Mouse (Mus musculus) midbrain, embryonic 12.5 days (tissue): Measurements from ENCODE around the gene Pkd2. TPM values are rescaled to one million over a fixed set of nuclear protein-coding genes. Genes with fewer than 3 reads are reported as not detected.
"Not testable (repeated sequence)": the region's sequence is repeated elsewhere in the genome, so short reads cannot be mapped to it uniquely, and the experiment has no call there.

ENCODE experiments used
- ATAC-seq: fragments of 200-750 bp; cut with Nextera tagmentation; 2 replicates; pipeline ENCODE4 v1.8.0; 2017; ENCODE audit warnings: low read depth, moderate TSS enrichment, moderate library complexity; ENCODE audit not compliant: low FRiP score
- H3K27ac ChIP-seq: fragments of 300-500 bp; sonication (generic); replicated peaks from 2 replicates; pipeline ENCODE4 v1.5.1; 2016; ENCODE audit warnings: mild to moderate bottlenecking
- H3K27me3 ChIP-seq: fragments of 300-500 bp; sonication (generic); 2 replicates; pipeline ENCODE4 v1.6.1; 2016; ENCODE audit warnings: mild to moderate bottlenecking
- H3K36me3 ChIP-seq: fragments of 300-500 bp; sonication (generic); 2 replicates; pipeline ENCODE4 v1.6.1; 2016
- H3K4me1 ChIP-seq: fragments of 300-500 bp; sonication (generic); 2 replicates; pipeline ENCODE4 v1.6.1; 2016
- H3K4me2 ChIP-seq: fragments of 300-500 bp; sonication (generic); replicated peaks from 2 replicates; pipeline ENCODE4 v1.6.1; 2016; ENCODE audit warnings: mild to moderate bottlenecking, moderate library complexity
- H3K4me3 ChIP-seq: fragments of 300-500 bp; sonication (generic); 2 replicates; pipeline ENCODE4 v1.5.1; 2016; ENCODE audit warnings: mild to moderate bottlenecking
- H3K9ac ChIP-seq: fragments of 300-500 bp; sonication (generic); replicated peaks from 2 replicates; pipeline ENCODE4 v1.6.1; 2016; ENCODE audit warnings: mild to moderate bottlenecking, moderate library complexity
- H3K9me3 ChIP-seq: fragments of 300-500 bp; sonication (generic); 2 replicates; pipeline ENCODE4 v1.6.1; 2016; ENCODE audit warnings: mild to moderate bottlenecking
- WGBS: fragments of 180-500 bp; shearing (Covaris S2); methylation state at CpG from one replicate; pipeline ENCODE4 v1.1.7; 2016; 5-methylcytosine and 5-hydroxymethylcytosine counted together
- polyA plus RNA-seq: library from polyadenylated mRNA; unstranded; fragments of >200 nt; fragmentation: Nextera tagmentation; extraction: Ambion mirVana; gene quantifications from 2 replicates; pipeline ENCODE4 v1.2.1, GENCODE M21; 2016

Gene Pkd2
- polyA plus RNA-seq, 1 experiment from 2014 or later, result 14.1 TPM

DNA sequence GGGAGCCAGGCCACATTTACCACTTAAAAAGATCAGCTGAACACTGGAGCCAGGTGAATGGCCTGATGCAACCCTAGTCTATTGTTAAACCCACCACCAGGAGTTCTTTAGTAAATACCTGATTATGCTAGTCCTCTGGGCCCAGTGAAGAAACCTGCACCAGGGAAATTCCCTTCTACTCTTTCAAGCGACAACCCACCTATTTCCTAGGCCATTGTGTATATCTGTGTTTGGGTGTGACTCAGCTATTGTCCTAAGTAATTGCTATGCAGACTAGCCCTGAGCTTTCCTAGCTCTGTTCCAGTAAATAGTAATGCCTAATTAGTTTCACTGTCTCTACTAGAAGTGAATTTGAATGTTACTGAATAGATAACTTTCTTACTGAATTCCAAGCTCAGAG, 16.4 kb upstream of the Pkd2 start:
- Histone ChIP-seq H3K4me3 (no peak overlapping the region), H3K9me3 (no peaks in the 10 kb centered on the region), H3K9ac (no peak overlapping the region), H3K4me1 (no peaks in the 10 kb centered on the region), H3K4me2 (no peak overlapping the region), H3K27ac (no peak overlapping the region), H3K27me3 (no peaks in the 10 kb centered on the region), H3K36me3 (no peaks in the 10 kb centered on the region)
- WGBS, result 43% methylated on average over 1 of the region's 1 CpGs
- ATAC-seq, result no peak

DNA sequence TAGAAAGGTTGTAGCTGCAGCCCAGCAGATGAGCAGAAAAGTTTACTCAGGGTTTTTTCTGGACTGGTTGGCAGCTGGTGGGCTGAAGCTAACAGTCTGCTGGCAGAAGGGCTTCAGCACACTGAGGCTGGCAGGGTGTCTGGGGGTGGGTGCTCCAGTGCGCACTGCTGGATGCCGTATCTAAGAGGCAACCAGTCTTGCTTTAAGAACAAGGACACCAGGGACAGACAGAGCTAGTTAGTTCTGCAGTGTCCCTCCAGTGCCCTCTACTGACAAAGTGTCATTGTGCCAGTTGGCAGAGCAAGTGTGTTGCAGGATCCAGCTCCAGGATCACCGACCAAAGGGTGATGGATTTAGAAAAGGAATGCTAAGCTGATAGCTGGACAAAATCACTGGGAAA, 13.1 kb upstream of the Pkd2 start:
- Histone ChIP-seq H3K9me3 (no peaks in the 10 kb centered on the region), H3K36me3 (no peaks in the 10 kb centered on the region), H3K27me3 (no peaks in the 10 kb centered on the region), H3K4me1 (peaks cover 3% of the 10 kb centered on the region; the same call in 1 of the 2 replicates), H3K9ac (no peak overlapping the region), H3K27ac (no peak overlapping the region), H3K4me3 (no peak overlapping the region), H3K4me2 (no peak overlapping the region)
- WGBS, result 12% methylated on average over 3 of the region's 3 CpGs
- peak; percentile 58; the same call in 1 of the 2 replicates for ATAC-seq

DNA sequence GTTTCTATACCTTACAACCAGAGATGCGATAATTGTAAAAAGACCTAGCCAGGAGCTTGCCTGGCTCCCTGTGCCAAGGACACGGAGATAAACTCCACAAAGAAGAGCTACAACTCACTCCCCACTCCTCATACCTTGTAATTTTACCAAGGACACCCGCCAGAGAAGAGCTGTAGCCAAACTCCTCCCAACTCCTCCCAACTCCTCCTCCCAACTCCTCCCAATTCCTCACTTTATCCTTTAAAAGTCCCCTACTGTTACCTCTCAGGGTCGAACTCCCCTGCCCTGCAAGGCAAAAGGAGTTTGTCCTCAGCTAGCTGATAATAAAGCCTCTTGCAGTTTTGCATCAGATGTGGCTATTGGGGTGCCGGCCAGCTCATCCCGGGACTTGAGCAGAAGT, 10.9 kb upstream of the Pkd2 start:
- not testable (repeated sequence) for H3K4me3 ChIP-seq, H3K4me1 ChIP-seq, H3K9me3 ChIP-seq, H3K27me3 ChIP-seq, H3K9ac ChIP-seq, H3K4me2 ChIP-seq, H3K36me3 ChIP-seq, H3K27ac ChIP-seq, ATAC-seq
- 20% methylated on average over 6 of the region's 6 CpGs for WGBS

DNA sequence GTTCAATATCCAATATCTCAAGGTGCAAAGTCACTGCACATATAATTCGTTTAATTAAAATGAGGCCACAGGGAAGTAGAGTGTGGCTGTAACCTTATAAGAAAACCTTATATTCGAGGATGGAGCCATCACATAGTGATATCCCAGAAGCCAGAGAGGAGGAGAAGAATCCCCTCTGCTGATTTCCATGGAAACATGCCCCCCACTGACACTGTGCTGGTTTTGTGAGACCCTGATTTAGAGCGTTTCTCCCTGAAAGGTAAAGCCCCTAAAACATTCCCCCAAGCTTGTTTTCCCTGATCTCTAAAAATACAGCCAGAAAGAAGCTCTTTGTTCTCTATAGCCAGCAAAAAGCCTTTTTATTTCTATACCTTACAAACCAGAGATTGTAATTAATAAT, 9.8 kb upstream of the Pkd2 start:
- WGBS, result 32% methylated on average over 3 of the region's 3 CpGs
- no peak overlapping the region for H3K27ac ChIP-seq

DNA sequence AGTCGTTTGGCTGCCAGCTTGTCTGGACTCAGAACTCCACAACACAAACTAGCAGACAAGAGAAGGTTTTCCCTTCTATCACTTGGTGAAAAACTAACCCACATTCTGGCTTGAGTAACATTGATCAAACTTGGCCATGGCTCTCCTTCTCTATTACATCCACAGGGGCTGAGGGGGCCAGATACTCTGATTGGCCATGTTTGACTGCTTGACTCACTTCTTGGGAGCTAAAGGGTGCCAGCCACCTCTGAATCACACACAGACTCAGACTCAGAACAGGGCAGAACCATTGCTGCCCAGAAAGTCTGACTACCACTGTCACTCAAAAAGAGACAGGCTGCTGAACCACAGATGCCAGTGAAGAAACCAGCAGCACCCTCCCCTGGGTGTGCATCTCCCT, 6.2 kb upstream of the Pkd2 start:
- no peak overlapping the region for H3K4me3 ChIP-seq
- H3K9ac ChIP-seq, result no peak overlapping the region
- H3K27me3 ChIP-seq, result no peaks in the 10 kb centered on the region
- no peak for ATAC-seq
- no peak overlapping the region for H3K27ac ChIP-seq
- no peak overlapping the region for H3K4me2 ChIP-seq
- whole genome bisulfite sequencing, result 81% methylated on average over 1 of the region's 1 CpGs
- no peaks in the 10 kb centered on the region for H3K36me3 ChIP-seq
- no peaks in the 10 kb centered on the region for H3K9me3 ChIP-seq
- H3K4me1 ChIP-seq, result peaks cover 3% of the 10 kb centered on the region; the same call in 1 of the 2 replicates

More for the DNA sequence above, 9.8 kb upstream of the Pkd2 start:
- H3K36me3 ChIP-seq, result no peaks in the 10 kb centered on the region
- no peak overlapping the region for H3K4me3 ChIP-seq
- H3K9me3 ChIP-seq, result no peaks in the 10 kb centered on the region
- no peak for ATAC-seq
- peaks cover 3% of the 10 kb centered on the region; the same call in 1 of the 2 replicates for H3K4me1 ChIP-seq
- no peak overlapping the region for H3K9ac ChIP-seq
- no peaks in the 10 kb centered on the region for H3K27me3 ChIP-seq
- H3K4me2 ChIP-seq, result no peak overlapping the region

DNA sequence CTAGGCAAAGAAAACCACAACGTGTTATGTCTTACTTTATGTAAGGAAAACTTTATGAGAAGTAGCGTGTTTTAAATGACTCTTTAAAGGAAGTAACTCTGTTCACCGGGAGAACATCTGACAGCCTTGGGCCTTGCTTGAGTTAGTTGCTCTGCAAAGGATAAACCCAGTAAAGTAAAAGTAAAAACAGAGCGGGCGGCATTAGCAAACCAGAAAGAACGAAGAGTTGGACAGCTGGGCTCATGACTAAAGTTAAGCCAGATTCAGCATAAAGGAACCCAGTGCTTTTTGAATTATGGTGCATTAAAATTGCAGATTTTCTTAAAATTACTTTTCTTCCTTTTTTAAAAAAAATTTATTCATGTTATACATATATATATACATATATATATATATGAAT, 4.7 kb upstream of the Pkd2 start:
- Histone ChIP-seq H3K4me2 (no peak overlapping the region), H3K27ac (no peak overlapping the region), H3K4me1 (peaks cover 10% of the 10 kb centered on the region), H3K27me3 (no peaks in the 10 kb centered on the region), H3K36me3 (no peaks in the 10 kb centered on the region), H3K4me3 (no peak overlapping the region), H3K9ac (no peak overlapping the region), H3K9me3 (no peaks in the 10 kb centered on the region)
- 91% methylated on average over 6 of the region's 6 CpGs for WGBS
- ATAC-seq, result no peak

DNA sequence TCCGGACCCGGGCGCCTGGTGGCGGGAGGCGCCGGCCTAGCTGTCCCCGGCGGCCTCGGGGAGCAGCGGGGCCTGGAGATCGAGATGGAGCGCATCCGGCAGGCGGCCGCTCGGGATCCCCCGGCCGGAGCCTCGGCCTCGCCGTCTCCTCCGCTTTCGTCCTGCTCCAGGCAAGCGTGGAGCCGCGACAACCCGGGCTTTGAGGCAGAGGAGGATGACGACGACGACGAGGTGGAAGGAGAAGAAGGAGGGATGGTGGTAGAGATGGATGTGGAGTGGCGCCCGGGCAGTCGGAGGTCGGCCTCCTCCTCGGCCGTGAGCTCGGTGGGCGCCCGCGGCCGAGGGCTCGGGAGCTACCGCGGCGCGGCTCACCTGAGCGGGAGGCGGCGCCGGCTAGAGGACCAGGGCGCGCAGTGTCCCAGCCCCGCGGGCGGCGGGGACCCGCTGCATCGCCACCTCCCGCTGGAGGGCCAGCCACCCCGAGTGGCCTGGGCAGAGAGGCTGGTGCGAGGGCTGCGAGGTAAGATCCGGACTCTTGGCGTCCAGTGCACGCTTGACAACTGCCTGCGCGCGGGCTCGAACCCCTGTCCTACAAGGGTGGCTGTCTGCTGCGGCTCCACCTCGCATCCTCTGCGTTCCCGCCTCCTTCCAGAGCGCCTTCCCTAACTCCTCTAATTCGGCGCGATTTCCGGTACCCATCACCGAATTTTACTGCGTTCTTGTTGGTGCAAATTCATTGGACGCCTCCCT, 631 bp downstream of the Pkd2 start:
- peak; percentile 85 for ATAC-seq
- Histone ChIP-seq H3K27me3 (no peaks in the 10 kb centered on the region), H3K4me3 (peak overlapping the region; percentile 76), H3K27ac (peak overlapping the region; percentile 87), H3K9ac (peak overlapping the region; percentile 95), H3K36me3 (0 out of 2 replicates have a peak, but pooled peaks cover 6% of the 10 kb centered on the region), H3K4me1 (peaks cover 15% of the 10 kb centered on the region), H3K9me3 (no peaks in the 10 kb centered on the region), H3K4me2 (peak overlapping the region; percentile 76)
- WGBS, result under 1% methylated on average over 64 of the region's 82 CpGs

DNA sequence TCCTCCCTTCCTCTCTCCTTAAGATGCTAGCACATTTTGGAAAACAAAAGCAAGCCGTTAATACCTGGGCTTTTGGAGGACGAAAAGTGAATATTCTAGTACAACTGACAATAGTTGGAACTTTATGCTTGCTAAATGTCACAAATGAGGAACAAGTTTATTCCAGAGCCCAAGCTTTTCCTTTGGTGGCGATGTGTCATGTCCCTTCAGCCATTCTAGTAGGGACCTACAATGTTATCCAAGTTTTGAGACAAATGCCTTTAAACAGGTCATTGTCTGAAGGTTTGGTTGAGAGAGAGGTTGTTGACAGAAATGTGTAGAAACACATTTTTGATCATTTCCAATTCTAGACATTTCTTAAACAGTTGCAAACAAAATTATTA, 1.2 kb downstream of the Pkd2 start:
- H3K4me1 ChIP-seq, result peaks cover 15% of the 10 kb centered on the region
- peak overlapping the region; percentile 87; the same call in 1 of the 2 replicates for H3K27ac ChIP-seq
- H3K27me3 ChIP-seq, result no peaks in the 10 kb centered on the region
- H3K36me3 ChIP-seq, result 0 out of 2 replicates have a peak, but pooled peaks cover 11% of the 10 kb centered on the region
- WGBS, result 46% methylated on average over 3 of the region's 3 CpGs
- H3K4me2 ChIP-seq, result peak overlapping the region; percentile 76
- ATAC-seq, result no peak
- no peaks in the 10 kb centered on the region for H3K9me3 ChIP-seq
- peak overlapping the region; percentile 95; the same call in 1 of the 2 replicates for H3K9ac ChIP-seq
- peak overlapping the region; percentile 76 for H3K4me3 ChIP-seq

DNA sequence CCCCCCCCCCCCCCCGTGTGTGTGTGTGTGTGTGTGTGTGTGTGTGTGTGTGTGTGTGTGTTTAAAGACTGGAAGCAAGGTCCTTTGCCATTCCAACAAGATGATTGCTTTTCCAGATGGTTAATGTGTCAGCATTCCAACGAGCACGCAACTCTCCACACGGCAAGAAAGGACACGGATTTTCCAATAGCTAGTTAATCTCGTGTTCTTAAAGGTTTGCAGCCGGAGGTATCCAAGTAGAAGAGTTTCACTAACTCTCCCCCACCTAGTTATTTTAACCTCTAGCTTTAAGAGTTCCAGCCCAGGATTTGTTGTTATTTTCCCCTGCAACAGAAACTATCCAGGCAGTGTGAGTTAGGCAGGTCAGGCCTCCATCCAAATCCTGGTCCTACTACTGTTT, 1.6 kb downstream of the Pkd2 start:
- Histone ChIP-seq H3K27ac (no peak overlapping the region), H3K9me3 (no peaks in the 10 kb centered on the region), H3K4me3 (peak overlapping the region; percentile 76), H3K4me2 (peak overlapping the region; percentile 76), H3K36me3 (peaks cover 12% of the 10 kb centered on the region; the same call in 1 of the 2 replicates), H3K9ac (no peak overlapping the region), H3K27me3 (no peaks in the 10 kb centered on the region), H3K4me1 (peaks cover 15% of the 10 kb centered on the region)
- 65% methylated on average over 6 of the region's 7 CpGs for WGBS
- no peak for ATAC-seq

DNA sequence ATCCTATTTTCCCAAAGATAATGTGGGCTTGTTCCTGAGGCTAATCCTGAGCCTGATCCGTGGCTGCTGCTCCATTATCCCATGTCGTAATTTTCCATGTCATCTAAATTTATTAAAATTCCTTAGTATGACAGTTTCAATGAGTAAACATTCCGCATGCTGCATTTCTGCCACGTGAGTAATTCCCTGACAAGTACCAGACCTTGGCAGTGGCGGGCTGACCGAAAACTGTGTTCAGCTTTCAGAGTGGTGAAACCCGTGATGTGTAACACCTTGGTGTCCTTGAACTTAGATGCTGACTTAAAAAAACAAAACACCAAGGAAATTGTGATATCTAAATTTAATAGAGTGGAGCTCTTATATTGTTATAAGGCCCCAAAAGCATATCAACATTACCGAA, 6.0 kb downstream of the Pkd2 start:
- WGBS, result 89% methylated on average over 8 of the region's 8 CpGs
- ATAC-seq, result no peak
- no peak overlapping the region for H3K27ac ChIP-seq
- peaks cover 35% of the 10 kb centered on the region for H3K36me3 ChIP-seq
- H3K27me3 ChIP-seq, result no peaks in the 10 kb centered on the region
- no peak overlapping the region for H3K4me3 ChIP-seq
- no peak overlapping the region for H3K9ac ChIP-seq
- no peaks in the 10 kb centered on the region for H3K9me3 ChIP-seq
- peaks cover 8% of the 10 kb centered on the region for H3K4me1 ChIP-seq
- no peak overlapping the region for H3K4me2 ChIP-seq

DNA sequence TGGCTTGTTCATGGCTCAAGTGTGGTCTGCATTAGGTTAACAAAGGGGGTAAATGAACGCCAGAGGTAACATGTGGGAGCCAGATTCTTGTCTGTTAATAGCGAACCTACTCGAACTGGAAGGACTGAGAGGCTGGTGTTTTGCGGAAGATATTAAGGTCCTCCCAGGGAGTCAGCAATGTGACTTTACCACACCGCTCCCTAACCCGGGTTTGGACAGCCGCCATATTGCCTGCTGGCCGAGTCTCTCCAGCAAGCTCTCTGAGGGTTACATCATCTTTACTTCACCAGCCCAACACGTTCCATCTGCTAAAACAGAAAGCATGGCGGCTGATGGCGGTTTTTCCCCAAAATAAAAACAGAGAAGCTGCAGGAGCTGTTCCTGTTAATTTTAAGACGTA, 6.5 kb downstream of the Pkd2 start:
- Histone ChIP-seq H3K9me3 (no peaks in the 10 kb centered on the region), H3K27me3 (no peaks in the 10 kb centered on the region), H3K27ac (no peak overlapping the region), H3K9ac (no peak overlapping the region), H3K4me2 (no peak overlapping the region), H3K4me1 (peaks cover 6% of the 10 kb centered on the region), H3K4me3 (no peak overlapping the region), H3K36me3 (peaks cover 38% of the 10 kb centered on the region)
- 88% methylated on average over 12 of the region's 12 CpGs for WGBS
- ATAC-seq, result no peak

DNA sequence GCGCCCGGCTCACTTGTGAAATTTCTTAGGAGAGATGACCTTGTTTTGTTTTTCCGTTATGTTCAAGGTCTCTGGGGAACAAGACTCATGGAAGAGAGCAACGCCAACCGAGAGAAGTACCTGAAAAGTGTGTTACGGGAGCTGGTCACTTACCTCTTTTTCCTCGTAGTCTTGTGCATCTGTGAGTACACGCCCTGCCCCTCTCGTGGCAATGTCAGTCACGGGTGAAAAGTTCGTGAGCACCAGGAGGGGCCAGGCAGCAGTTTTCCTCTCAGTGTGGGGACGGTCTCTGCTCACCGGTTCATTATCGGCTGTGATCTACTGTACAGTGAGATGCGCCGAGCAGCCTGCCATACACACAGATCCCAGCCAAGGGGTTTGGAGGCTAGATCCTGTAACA, 7.6 kb downstream of the Pkd2 start:
- no peak overlapping the region for H3K27ac ChIP-seq
- no peaks in the 10 kb centered on the region for H3K27me3 ChIP-seq
- no peaks in the 10 kb centered on the region for H3K4me1 ChIP-seq
- ATAC-seq, result no peak
- H3K4me2 ChIP-seq, result no peak overlapping the region
- WGBS, result 95% methylated on average over 16 of the region's 16 CpGs
- no peak overlapping the region for H3K9ac ChIP-seq
- H3K4me3 ChIP-seq, result no peak overlapping the region
- peaks cover 43% of the 10 kb centered on the region for H3K36me3 ChIP-seq
- no peaks in the 10 kb centered on the region for H3K9me3 ChIP-seq

DNA sequence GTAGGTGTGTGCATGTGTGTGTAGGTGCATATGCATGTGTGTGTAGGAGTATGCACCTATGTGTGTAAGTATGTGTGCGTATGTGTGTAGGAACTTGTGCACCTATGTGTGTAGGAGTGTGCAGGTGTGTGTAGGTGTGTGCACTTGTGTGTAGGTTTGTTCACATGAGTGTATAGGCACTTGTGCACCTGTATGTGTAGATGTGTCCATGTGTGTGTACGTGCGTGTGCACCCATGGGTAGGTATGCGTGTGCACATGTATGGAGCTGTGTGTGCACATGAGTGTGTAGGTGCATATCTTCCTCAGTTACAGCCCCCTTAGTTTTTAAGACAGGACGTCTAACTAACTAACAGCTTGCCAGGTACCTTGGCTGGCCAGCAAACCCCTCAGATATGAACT, 9.3 kb downstream of the Pkd2 start:
- WGBS, result 93% methylated on average over 5 of the region's 5 CpGs
- ATAC-seq, result no peak
- H3K4me3 ChIP-seq, result no peak overlapping the region
- H3K9me3 ChIP-seq, result no peaks in the 10 kb centered on the region
- H3K27me3 ChIP-seq, result no peaks in the 10 kb centered on the region
- no peak overlapping the region for H3K9ac ChIP-seq
- H3K27ac ChIP-seq, result no peak overlapping the region
- peaks cover 58% of the 10 kb centered on the region for H3K36me3 ChIP-seq
- H3K4me1 ChIP-seq, result no peaks in the 10 kb centered on the region
- no peak overlapping the region for H3K4me2 ChIP-seq
